Mouse (Mus musculus) E14TG2a.4 (cell line): Measurements from ENCODE around the gene Sec24b.

ENCODE experiments used
- CTCF ChIP-seq: conservative IDR thresholded peaks from 2 replicates; pipeline ENCODE4 v1.5.1; 2014; ENCODE audit warnings: low read length
- NANOG ChIP-seq: IDR thresholded peaks from 2 replicates; pipeline ENCODE4 v1.6.1; 2014; ENCODE audit warnings: borderline replicate concordance, low read length, mixed read lengths

- TF ChIP-seq CTCF (no peak), NANOG (no peak)
Measured at GRCm38 (mm10) chr3:130055416-130056385, 5.7 kb downstream of the Sec24b start.
